Mouse (Mus musculus) midbrain, embryonic 13.5 days (tissue): ENCODE measurements around the gene Dnah2. TPM values are rescaled to one million over a fixed set of nuclear protein-coding genes. Genes with fewer than 3 reads are reported as not detected.

Experiments used
- ATAC-seq: fragments of 200-750 bp; cut with Nextera tagmentation; 2 replicates; pipeline ENCODE4 v1.8.0; 2017; ENCODE audit warnings: mild to moderate bottlenecking, moderate TSS enrichment, moderate library complexity
- H3K27ac ChIP-seq: fragments of 300-500 bp; sonication (generic); 2 replicates; pipeline ENCODE4 v1.5.1; 2015; ENCODE audit warnings: inconsistent platforms, mild to moderate bottlenecking, moderate library complexity
- H3K27me3 ChIP-seq: fragments of 300-500 bp; sonication (generic); 2 replicates; pipeline ENCODE4 v1.6.1; 2015; ENCODE audit warnings: mild to moderate bottlenecking, inconsistent platforms
- H3K36me3 ChIP-seq: fragments of 300-500 bp; sonication (generic); 2 replicates; pipeline ENCODE4 v1.6.1; 2015; ENCODE audit warnings: mild to moderate bottlenecking, inconsistent platforms
- H3K4me1 ChIP-seq: fragments of 300-500 bp; sonication (generic); replicated peaks from 2 replicates; pipeline ENCODE4 v1.6.1; 2015; ENCODE audit warnings: inconsistent platforms
- H3K4me2 ChIP-seq: fragments of 300-500 bp; sonication (generic); replicated peaks from 2 replicates; pipeline ENCODE4 v1.6.1; 2015; ENCODE audit warnings: moderate library complexity, mild to moderate bottlenecking, inconsistent platforms
- H3K4me3 ChIP-seq: fragments of 300-500 bp; sonication (generic); replicated peaks from 2 replicates; pipeline ENCODE4 v1.5.1; 2015; ENCODE audit warnings: mild to moderate bottlenecking, inconsistent platforms
- H3K9ac ChIP-seq: fragments of 300-500 bp; sonication (generic); replicated peaks from 2 replicates; pipeline ENCODE4 v1.6.1; 2015; ENCODE audit warnings: mild to moderate bottlenecking, inconsistent platforms
- H3K9me3 ChIP-seq: fragments of 300-500 bp; sonication (generic); 2 replicates; pipeline ENCODE4 v1.6.1; 2016; ENCODE audit warnings: mild to moderate bottlenecking, inconsistent platforms
- WGBS: fragments of 180-500 bp; shearing (Covaris S2); methylation state at CpG from one replicate; pipeline ENCODE4 v1.1.7; 2015; 5-methylcytosine and 5-hydroxymethylcytosine counted together
- polyA plus RNA-seq: library from polyadenylated mRNA; unstranded; fragments of >200 nt; fragmentation: Nextera tagmentation; extraction: Ambion mirVana; gene quantifications from 2 replicates; pipeline ENCODE4 v1.2.1, GENCODE M21; 2015

The Dnah2 gene
- polyA plus RNA-seq, 1 experiment from 2014 or later = 2.7 TPM

DNA sequence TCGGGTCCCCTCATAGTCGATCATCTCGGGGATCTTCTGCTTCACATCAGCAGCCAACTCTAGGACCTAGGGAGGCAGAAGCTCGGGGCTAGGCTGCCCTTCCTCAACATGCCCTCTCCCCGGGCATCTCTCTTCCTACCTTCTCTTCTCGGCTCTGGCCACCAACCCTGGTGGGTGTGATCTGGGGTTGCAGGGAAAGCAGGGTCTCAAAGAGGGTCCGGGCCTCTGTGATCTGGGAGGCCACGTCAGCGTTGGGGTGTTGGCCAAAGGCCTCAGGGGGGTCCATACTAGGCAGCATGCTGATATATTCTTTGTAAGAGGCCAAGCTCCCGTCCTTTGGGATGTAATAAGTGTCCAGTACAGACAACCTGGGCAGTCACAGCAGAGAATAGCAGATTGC lies 126.1 kb downstream of the Dnah2 start:
- no peak for ATAC-seq
- WGBS = 90% methylated on average over 10 of the region's 10 CpGs
- Histone ChIP-seq H3K36me3 (no peaks in the 10 kb centered on the region), H3K27me3 (peaks cover 41% of the 10 kb centered on the region), H3K4me2 (no peak overlapping the region), H3K27ac (no peak overlapping the region), H3K4me3 (no peak overlapping the region), H3K9ac (no peak overlapping the region), H3K4me1 (peaks cover 34% of the 10 kb centered on the region), H3K9me3 (no peaks in the 10 kb centered on the region)

DNA sequence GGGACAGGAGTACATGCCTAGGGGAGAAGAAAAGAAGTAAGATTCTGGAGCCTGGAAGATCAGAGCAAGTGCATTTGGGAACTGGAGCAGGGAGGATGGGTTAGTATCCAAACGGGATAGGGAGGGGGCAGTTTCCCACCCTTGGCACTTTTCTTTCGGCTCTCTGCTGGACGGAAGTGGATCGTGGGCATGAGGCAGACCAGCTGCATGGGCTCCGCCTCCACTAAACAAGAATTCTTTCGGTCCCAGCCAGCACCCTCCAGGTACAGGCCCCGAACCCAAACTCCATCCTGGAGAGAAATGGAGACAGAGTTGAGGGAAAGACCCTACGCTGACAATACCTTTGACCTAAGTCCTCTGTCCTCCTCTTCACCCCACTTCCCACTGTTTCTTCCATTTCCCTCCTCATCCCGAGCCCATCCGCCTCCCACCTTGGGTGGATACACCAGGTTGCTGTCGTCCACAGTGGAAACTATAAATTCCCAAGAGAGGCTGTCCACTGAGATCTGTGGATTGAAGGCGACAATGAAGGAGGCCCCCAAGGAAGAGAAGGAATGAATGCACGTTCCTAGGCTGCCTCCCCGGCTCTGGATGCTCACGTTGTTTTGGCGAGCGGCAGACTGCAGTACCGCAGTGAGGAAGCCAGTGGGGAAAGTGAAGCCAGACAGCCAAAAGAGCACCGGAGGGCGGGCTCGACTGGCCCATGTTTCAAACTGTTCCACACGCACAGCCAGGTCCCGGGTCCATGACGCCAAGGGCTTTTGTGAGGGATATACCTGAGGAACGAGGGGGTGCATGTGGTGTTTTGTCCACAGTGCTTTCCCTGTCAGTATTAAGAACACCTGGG lies 127.6 kb downstream of the Dnah2 start:
- Histone ChIP-seq H3K27me3 (peaks cover 41% of the 10 kb centered on the region), H3K9ac (0 out of 2 replicates have a peak overlapping the region, but pooled peaks have one; percentile 1), H3K4me1 (peaks cover 49% of the 10 kb centered on the region), H3K27ac (no peak overlapping the region), H3K9me3 (no peaks in the 10 kb centered on the region), H3K4me3 (no peak overlapping the region), H3K4me2 (0 out of 2 replicates have a peak overlapping the region, but pooled peaks have one; percentile 96), H3K36me3 (no peaks in the 10 kb centered on the region)
- ATAC-seq = no peak
- 9% methylated on average over 25 of the region's 25 CpGs for WGBS

DNA sequence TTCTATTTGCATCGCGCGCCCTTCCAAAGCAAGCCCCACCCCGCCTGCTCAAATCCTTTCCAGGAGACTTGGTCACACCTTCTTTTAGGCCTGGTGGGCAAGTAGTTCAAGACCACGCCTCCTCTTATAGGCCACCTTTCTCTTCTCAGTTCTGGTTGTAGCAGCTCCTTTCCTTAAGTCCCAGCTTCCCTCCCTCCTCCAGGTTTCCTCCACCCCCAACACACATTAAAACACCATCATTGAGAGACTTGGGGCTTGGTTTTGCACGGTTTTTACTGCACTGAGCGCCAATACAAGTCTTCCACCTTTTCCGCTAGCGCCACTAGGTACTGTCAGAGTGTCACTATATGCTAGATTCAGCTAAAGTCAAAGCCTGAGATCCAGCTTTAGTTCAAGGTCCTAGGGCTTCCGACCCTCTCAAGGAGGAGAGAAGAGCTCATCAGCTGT lies 128.3 kb downstream of the Dnah2 start:
- Histone ChIP-seq H3K9me3 (no peaks in the 10 kb centered on the region), H3K36me3 (no peaks in the 10 kb centered on the region), H3K4me3 (peak overlapping the region; percentile 83), H3K4me2 (peak overlapping the region; percentile 96), H3K27me3 (peaks cover 41% of the 10 kb centered on the region), H3K27ac (no peak overlapping the region), H3K4me1 (peaks cover 50% of the 10 kb centered on the region), H3K9ac (peak overlapping the region; percentile 53; the same call in 1 of the 2 replicates)
- ATAC-seq = no peak
- WGBS = 3% methylated on average over 10 of the region's 10 CpGs

DNA sequence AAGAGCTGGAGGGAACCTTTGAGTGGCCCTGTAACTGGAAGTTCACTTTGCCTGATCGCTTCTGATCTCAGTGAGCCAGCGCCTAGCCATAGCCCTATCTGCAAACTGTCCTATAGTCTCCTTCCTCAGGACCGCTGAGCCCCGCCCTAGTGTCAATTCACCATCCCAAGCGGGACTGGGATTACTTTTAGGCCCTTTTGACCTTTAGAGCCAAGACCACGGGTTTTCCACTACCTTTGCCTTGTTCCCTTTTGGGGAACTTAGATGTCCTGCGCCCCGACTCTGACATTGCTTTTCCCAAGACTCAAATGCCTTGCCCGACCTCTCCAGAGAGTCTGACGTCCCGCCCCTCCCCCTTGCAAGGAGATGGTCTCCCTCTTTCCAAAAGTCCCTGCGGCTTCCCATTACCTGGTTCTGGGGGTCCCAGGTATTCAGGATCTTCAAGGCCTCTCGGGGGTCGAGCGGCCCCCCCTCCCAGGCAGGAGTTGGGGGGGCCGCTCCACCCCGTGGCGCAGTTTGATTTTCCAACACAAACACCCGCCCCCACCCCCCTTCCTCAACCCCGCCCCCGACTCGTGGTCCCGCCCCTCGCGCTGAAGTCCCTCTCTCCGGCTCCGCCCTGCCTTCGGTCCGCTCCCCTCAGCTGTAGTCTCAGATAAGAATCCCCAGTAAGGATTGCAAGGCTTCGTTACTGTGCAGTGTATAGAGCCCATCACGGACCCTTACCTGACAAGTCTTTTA lies 128.9 kb downstream of the Dnah2 start:
- Histone ChIP-seq H3K27ac (no peak overlapping the region), H3K36me3 (no peaks in the 10 kb centered on the region), H3K9me3 (no peaks in the 10 kb centered on the region), H3K4me1 (peaks cover 52% of the 10 kb centered on the region), H3K4me3 (peak overlapping the region; percentile 83), H3K27me3 (peaks cover 41% of the 10 kb centered on the region), H3K9ac (peak overlapping the region; percentile 53), H3K4me2 (peak overlapping the region; percentile 96)
- no peak for ATAC-seq
- WGBS = under 1% methylated on average over 31 of the region's 31 CpGs

DNA sequence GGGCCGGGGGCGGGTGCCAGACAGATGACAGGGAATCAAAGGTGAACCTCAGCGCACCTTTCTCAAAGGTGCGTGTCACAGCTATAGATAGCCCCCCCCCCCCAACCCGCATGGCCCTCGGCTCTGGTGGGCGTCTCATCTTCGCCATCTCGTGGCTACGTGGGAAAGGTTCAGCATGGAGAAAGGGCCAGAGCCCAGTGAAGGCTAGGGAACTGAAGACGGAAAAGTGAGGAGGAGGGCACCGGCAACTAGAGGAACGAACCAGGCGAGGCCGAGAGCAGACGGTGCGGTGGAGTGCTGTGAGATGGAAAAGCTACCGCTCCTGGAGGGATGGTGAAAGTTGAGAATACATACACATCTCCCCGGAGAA lies 129.5 kb downstream of the Dnah2 start:
- WGBS = under 1% methylated on average over 19 of the region's 19 CpGs
- peaks cover 58% of the 10 kb centered on the region for H3K4me1 ChIP-seq
- no peak for ATAC-seq
- H3K4me3 ChIP-seq = peak overlapping the region; percentile 83
- no peaks in the 10 kb centered on the region for H3K36me3 ChIP-seq
- H3K9me3 ChIP-seq = no peaks in the 10 kb centered on the region
- H3K4me2 ChIP-seq = peak overlapping the region; percentile 96
- peaks cover 41% of the 10 kb centered on the region for H3K27me3 ChIP-seq
- peak overlapping the region; percentile 83 for H3K27ac ChIP-seq
- peak overlapping the region; percentile 53 for H3K9ac ChIP-seq

DNA sequence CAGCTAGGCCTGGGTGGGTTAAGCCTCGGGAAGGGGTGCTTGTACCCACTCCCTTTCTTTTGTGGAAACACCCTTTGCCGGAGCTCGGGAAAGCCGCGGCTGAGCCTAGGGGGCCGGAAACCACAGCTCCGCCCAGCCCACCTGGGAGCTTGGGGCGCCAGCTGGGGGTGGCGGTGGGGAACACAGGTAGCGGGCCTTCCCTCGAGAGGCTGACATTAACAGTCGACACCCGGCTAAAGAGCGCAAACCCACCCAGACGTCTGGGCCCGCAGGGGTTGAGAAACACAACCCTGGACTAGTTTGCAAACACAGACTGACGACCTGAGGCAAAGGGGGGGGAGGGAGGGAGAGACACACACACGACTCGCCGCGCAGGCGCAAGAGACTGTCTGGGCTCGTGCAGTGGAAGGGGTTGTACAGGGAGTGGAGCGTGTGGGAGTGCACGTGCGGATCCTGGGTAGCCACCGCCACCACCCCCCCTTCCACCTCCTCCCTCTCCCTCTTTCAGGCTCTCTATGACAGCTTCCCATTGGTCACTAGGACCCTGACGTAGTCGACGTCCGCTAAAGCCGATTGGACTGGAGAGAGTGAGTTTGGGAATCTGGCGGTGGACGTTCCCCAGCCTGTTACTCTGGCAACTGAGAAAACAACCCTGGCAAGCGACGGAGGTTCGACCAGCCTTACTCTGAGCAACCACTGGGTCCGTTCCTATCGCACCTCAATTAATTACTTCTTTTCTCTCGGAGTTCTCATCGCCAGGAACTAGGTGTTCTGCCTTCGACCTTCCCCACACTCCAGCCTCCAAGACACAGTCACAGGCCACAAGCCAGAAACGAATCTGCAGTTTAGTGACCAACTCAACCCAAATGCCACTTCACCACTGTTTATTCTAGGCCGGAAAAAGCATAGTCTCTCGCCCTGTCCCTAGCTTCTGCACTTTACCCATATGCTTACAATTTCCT lies 130.1 kb downstream of the Dnah2 start:
- H3K27ac ChIP-seq = peak overlapping the region; percentile 100
- H3K9me3 ChIP-seq = no peaks in the 10 kb centered on the region
- no peaks in the 10 kb centered on the region for H3K36me3 ChIP-seq
- peak overlapping the region; percentile 96 for H3K4me2 ChIP-seq
- WGBS = under 1% methylated on average over 43 of the region's 45 CpGs
- H3K9ac ChIP-seq = peak overlapping the region; percentile 75
- H3K4me1 ChIP-seq = peaks cover 65% of the 10 kb centered on the region
- H3K27me3 ChIP-seq = peaks cover 38% of the 10 kb centered on the region
- peak overlapping the region; percentile 83 for H3K4me3 ChIP-seq
- peak; percentile 92 for ATAC-seq

DNA sequence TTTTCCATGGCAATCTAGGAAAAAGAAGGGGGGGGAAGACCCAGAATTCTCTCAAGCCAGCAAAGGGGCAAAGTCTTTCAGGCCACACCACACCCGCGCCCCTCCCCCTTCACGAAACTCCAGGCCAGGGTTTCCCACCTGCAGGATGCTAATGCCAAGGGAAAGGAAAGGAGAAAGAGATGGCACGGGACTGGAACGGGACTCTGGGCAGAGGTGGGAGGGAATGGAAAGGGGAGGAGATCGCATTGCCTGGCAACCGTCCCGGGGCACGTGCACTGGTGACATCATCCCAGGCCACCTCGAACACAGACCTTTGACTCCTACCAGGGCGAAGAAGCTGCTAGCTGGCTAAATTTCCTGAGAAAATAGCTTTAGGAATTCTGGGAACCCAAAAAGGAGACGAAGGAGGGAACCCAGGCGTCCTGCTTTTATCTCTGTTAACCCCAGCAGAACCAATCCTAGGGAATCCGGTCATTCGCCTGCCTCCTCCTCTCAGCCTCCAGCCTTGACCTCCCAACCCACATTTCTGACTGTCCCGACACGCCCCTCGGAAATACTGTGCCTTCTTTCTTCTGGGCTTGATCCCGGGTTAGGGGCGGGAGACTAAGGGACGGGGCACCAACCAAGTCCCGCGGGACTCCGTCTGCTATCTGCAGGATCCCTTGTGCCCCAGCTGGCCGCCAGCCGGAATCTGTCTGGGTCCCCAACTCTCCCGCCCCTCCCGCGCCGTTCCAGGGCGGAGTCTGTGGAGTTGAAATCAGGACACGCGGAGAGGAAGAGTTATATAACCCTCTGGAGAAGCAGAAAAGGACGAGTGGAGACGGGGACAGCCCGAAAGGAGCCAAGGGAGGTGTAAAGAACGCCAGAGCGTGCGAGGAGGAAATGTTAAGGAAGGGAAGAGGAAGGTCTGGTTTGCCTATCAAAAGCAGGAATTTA lies 131.2 kb downstream of the Dnah2 start:
- ATAC-seq = peak; percentile 25
- Histone ChIP-seq H3K4me3 (peak overlapping the region; percentile 83), H3K27me3 (peaks cover 29% of the 10 kb centered on the region), H3K9me3 (no peaks in the 10 kb centered on the region), H3K9ac (peak overlapping the region; percentile 75), H3K36me3 (peaks cover 7% of the 10 kb centered on the region), H3K27ac (peak overlapping the region; percentile 100), H3K4me2 (peak overlapping the region; percentile 96), H3K4me1 (peaks cover 75% of the 10 kb centered on the region)
- WGBS = under 1% methylated on average over 39 of the region's 39 CpGs

DNA sequence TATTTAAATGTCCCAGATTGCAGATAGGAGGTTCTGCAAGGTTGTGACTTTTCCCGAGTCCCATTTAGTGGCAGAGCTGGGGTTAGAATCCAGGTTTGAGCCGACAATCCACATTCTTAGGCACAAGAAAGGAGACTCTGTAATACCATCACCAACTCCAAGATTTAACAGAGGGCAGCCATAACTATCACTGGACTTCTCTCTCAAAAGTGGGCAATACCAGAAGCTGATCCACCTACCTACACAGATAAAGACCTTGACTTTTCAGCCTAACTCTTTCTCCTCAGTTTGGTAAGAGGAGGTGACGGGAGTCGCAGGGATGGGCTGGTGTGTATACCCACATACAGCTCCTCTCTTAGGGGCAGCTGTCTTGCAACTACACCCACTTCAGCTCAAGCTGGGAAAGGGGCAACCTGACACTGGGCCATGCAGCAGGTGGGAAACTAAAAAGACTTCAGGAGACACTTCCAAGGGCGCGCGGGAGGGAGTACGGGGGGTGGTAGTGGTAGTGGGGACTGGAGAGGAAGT lies 131.9 kb downstream of the Dnah2 start:
- WGBS = 1% methylated on average over 8 of the region's 8 CpGs
- Histone ChIP-seq H3K4me1 (peaks cover 82% of the 10 kb centered on the region), H3K9ac (peak overlapping the region; percentile 63), H3K4me3 (peak overlapping the region; percentile 83), H3K9me3 (no peaks in the 10 kb centered on the region), H3K27ac (peak overlapping the region; percentile 100), H3K4me2 (peak overlapping the region; percentile 96), H3K36me3 (peaks cover 13% of the 10 kb centered on the region), H3K27me3 (peaks cover 22% of the 10 kb centered on the region)
- no peak for ATAC-seq

DNA sequence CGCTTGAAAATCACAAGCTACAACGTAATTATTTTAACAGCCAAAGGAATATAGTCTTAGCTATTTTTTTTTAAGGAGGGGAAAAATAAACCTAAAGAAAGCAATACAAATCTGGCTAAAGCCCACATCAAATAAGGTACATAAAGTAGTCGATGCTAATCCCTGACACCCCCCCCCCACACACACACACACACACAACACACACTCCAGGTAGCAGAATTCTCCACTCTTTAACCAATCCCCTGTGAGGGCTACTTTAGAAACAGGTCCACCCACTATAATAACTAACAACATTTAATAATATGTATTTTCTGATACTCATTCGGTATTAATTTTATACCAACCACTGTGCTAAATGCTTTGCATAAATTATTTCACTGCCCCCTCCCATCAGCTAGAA lies 132.4 kb downstream of the Dnah2 start:
- Histone ChIP-seq H3K9me3 (no peaks in the 10 kb centered on the region), H3K27me3 (peaks cover 17% of the 10 kb centered on the region), H3K27ac (peak overlapping the region; percentile 100), H3K4me2 (peak overlapping the region; percentile 96), H3K9ac (peak overlapping the region; percentile 63), H3K36me3 (peaks cover 15% of the 10 kb centered on the region), H3K4me3 (peak overlapping the region; percentile 83), H3K4me1 (peaks cover 84% of the 10 kb centered on the region)
- 1% methylated on average over 4 of the region's 4 CpGs for WGBS
- ATAC-seq = no peak

DNA sequence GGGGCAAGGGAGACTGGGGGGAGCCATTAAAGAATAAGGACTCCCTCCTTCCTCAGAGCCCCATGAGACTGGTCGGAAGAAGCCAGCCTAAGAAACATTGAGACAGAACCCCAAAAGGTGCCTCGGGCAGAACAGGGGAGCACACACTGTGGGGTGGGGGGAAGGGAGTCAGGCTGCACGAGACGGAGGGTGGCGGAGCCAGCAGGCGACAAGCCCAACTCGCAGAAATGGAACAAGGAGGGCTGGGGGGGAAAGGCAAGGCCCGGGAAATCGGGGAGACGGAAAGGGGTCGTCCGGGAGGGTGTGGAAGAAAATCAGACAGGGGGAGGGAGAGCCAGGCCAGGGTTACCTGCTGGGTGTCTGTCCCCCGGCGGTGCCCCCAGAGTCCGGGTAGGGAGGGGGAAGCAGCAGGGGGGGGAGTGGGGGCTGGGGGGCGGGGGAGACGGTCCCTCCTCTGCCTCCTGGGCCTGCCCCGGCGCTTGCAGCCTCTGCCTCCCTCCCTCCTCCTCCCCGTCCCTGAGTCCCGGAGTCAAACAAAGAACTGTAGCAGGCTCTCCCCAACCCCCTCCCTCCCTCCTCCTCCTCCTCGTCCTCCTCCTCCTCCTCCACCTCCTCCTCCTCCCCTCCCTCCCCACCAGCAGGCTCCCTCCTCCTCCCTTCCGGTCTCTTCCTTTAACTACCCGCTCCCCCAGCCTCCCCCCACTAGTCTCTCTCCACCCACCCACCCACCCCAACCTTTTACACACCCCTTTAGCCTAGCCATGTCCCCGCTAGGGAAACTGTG lies 133.1 kb downstream of the Dnah2 start:
- Histone ChIP-seq H3K4me2 (peak overlapping the region; percentile 96), H3K4me3 (peak overlapping the region; percentile 83), H3K36me3 (peaks cover 15% of the 10 kb centered on the region), H3K9me3 (no peaks in the 10 kb centered on the region), H3K27me3 (peaks cover 11% of the 10 kb centered on the region), H3K27ac (peak overlapping the region; percentile 100), H3K4me1 (peaks cover 78% of the 10 kb centered on the region), H3K9ac (peak overlapping the region; percentile 99)
- under 1% methylated on average over 16 of the region's 25 CpGs for WGBS
- no peak for ATAC-seq
